Mouse (Mus musculus): Measurements from ENCODE around the gene Lat. TPM values are rescaled to one million over a fixed set of nuclear protein-coding genes. Genes with fewer than 3 reads are reported as not detected.

The Lat gene
- total RNA-seq (2023), result 568 TPM

GRCm38 (mm10) chr7:126369393-126369792 lies at the start of gene Lat:
Lat (minus strand) TSS chr7:126369570.

GRCm38 (mm10) chr7:126414725-126415124 lies 45.4 kb upstream of the Lat start, which contains the start of gene Cd19:
Cd19 (minus strand) TSS chr7:126414889.

DNA sequence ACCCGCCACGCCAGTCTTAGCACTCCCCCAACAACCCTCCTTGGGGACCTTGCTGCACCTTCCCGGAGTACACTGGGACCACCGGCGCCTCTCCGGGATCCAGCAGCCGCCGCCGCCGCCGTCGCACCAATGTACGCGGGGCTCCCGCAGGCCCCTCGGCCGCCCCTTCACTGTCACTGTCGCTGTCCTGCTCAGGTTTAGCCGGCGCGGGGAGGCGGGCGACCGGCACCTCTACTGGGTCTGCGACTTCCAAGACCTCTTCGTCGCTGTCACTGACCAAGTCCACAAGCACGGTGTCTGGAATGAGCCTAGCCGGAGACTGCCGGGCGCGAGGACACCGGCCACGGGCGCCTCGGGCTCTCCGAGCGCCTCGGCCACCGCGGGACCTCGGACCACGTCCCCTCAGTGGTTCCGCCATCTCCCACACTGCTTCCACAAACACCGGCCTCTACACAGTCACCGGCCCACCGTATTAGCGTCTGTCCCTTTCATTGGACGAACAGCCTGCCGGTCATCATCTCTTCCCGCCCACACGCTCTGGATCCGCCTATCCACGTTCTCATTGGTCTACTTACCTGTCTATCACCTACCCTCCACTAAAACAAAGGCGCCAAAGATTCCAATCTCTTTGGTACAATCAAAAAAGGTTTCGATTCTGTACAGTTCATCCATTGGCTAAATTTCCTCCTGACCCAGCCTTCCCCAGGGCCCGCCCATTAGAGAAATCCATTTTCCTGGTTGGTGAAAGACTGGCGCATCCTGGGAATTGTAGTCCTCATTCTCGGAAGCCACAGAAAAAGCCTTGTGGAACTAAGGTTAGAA lies 27.1 kb upstream of the Lat start, which contains the start of gene Nfatc2ip:
Gene Nfatc2ip, minus strand, starts transcription at position 440 of the 822 bp plus-strand sequence.

DNA sequence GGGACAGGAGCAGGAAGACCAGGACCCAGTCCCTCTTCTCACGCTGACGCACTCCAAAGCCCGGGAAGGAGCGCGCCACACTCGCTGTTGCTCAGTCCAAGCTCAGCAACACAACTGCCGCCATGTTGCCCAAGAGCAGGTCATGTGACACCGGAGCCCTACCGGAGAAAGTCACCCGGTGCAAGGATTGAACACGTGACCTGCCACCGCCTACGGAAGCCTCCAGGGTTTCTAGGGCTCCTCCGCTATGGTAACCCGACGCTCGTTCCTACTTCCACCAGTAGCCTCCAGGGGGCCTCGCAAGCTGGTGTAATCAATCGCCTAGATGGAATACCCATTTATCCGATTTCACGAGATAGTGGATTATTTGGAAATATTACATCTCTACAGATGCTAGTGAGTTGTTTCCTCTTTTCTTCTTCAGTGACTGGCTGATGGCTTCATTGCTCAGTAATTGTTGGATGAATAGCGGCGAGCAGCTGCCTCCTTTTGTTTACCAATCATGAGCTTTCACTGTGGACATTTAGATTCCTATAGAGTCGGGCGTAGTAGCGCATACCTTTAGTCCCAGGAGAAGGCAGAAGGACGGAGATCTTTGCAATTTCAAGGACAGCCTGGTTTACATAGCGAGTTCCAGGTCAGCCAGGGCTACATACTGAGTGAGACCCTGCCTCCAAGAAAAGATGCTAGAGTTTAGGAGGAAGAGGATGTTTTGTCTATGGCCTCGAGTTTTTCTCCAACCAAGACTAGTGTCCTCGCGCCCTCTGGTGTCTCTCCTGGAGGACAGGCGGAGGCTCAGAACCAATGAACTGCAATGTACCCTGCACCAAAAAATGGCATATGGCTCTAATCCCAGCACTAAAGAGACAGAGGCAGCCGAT lies 8.1 kb upstream of the Lat start, which contains the start of gene Spns1:
Gene Spns1, minus strand, starts transcription at position 173 of the 881 bp plus-strand sequence.

Other genes with a start within 250 kb of the Lat start
- 159 TPM for gene Xpo6, start 169.1 kb downstream of the Lat start, total RNA-seq (2023)
- gene Sbk1, start 97.0 kb downstream of the Lat start, total RNA-seq (2023), result 59.1 TPM
- 86.1 TPM for gene Spns1, start 7.9 kb upstream of the Lat start, total RNA-seq (2023)
- gene Nfatc2ip, start 27.2 kb upstream of the Lat start, total RNA-seq (2023), result 22.8 TPM
- gene Cd19, start 45.3 kb upstream of the Lat start, total RNA-seq (2023), result 78.2 TPM
- 36.5 TPM for gene Rabep2, start 59.2 kb upstream of the Lat start, total RNA-seq (2023)
- 1.3 TPM for gene Atp2a1, start 93.5 kb upstream of the Lat start, total RNA-seq (2023)
- gene Sh2b1, start 105.9 kb upstream of the Lat start, total RNA-seq (2023), result 93.6 TPM
- 43.1 TPM for gene Tufm, start 117.8 kb upstream of the Lat start, total RNA-seq (2023)
- gene Atxn2l, start 133.9 kb upstream of the Lat start, total RNA-seq (2023), result 201 TPM
- 132 TPM for gene Eif3c, start 196.8 kb upstream of the Lat start, total RNA-seq (2023)
- gene Apobr, start 215.4 kb upstream of the Lat start, total RNA-seq (2023), result 3.3 TPM
- 99.4 TPM for gene Cln3, start 216.2 kb upstream of the Lat start, total RNA-seq (2023)
- gene Il27, start 225.4 kb upstream of the Lat start, total RNA-seq (2023), result not detected

All from CD8-positive naive resting alpha-beta T cell, adult 57 days (primary cell).